Mouse (Mus musculus): Measurements from ENCODE around the gene Gprc6a.

Gene Gprc6a

GRCm38 (mm10) chr10:51631411-51632136 is at the start of gene Gprc6a:
Gene Gprc6a, minus strand, starts transcription at chr10:51631461.
- DNase-seq (ENCODE audit: low spot score): no peak

- no peak for DNase-seq (ENCODE audit: low spot score)
Measured at GRCm38 (mm10) chr10:51678251-51678639, 47.0 kb upstream of the Gprc6a start.

GRCm38 (mm10) chr10:51677548-51678250 is 46.4 kb upstream of the Gprc6a start, which contains the start of gene Rfx6:
Gene Rfx6, plus strand, starts transcription at chr10:51677756.
- DNase-seq (ENCODE audit: low spot score): no peak

GRCm38 (mm10) chr10:51672082-51672779 is 41.0 kb upstream of the Gprc6a start:
- no peak for DNase-seq (ENCODE audit: low spot score)

- DNase-seq (ENCODE audit: low spot score): no peak
Measured at GRCm38 (mm10) chr10:51671583-51671982, 40.3 kb upstream of the Gprc6a start.

- DNase-seq (ENCODE audit: low spot score): no peak
Measured at GRCm38 (mm10) chr10:51669334-51669733, 38.1 kb upstream of the Gprc6a start.

- no peak for DNase-seq (ENCODE audit: low spot score)
Measured at GRCm38 (mm10) chr10:51657324-51657723, 26.1 kb upstream of the Gprc6a start.

GRCm38 (mm10) chr10:51649506-51650221 is 18.4 kb upstream of the Gprc6a start:
- no peak for DNase-seq (ENCODE audit: low spot score)

- no peak for DNase-seq (ENCODE audit: low spot score)
Measured at GRCm38 (mm10) chr10:51621193-51621592, 10.1 kb downstream of the Gprc6a start.

- no peak for DNase-seq (ENCODE audit: low spot score)
Measured at GRCm38 (mm10) chr10:51620126-51620525, 11.1 kb downstream of the Gprc6a start.

GRCm38 (mm10) chr10:51618538-51618937 is 12.7 kb downstream of the Gprc6a start:
- DNase-seq (ENCODE audit: low spot score): no peak

GRCm38 (mm10) chr10:51614826-51615590 is 16.3 kb downstream of the Gprc6a start:
- DNase-seq (ENCODE audit: low spot score): no peak

- no peak for DNase-seq (ENCODE audit: low spot score)
Measured at GRCm38 (mm10) chr10:51613421-51613820, 17.8 kb downstream of the Gprc6a start.

- no peak for DNase-seq (ENCODE audit: low spot score)
Measured at GRCm38 (mm10) chr10:51611969-51612682, 19.1 kb downstream of the Gprc6a start.

- DNase-seq (ENCODE audit: low spot score): no peak
Measured at GRCm38 (mm10) chr10:51609741-51610425, 21.4 kb downstream of the Gprc6a start.

GRCm38 (mm10) chr10:51596928-51597635 is 34.2 kb downstream of the Gprc6a start:
- DNase-seq (ENCODE audit: low spot score): no peak

- DNase-seq (ENCODE audit: low spot score): no peak
Measured at GRCm38 (mm10) chr10:51595001-51595931, 36.0 kb downstream of the Gprc6a start.

GRCm38 (mm10) chr10:51591574-51591973 is 39.7 kb downstream of the Gprc6a start:
- DNase-seq (ENCODE audit: low spot score): no peak

Data from ovary, adult 18-20 months (tissue).